Mouse (Mus musculus): ENCODE measurements around the gene Dynlt1c. TPM values are rescaled to one million over a fixed set of nuclear protein-coding genes. Genes with fewer than 3 reads are reported as not detected.
"Not testable (repeated sequence)": the region's sequence is repeated elsewhere in the genome, so short reads cannot be mapped to it uniquely, and the experiment has no call there.

The Dynlt1c gene
- total and polyA plus RNA-seq, 2 experiments: 1.1 to 3.8 TPM

DNA sequence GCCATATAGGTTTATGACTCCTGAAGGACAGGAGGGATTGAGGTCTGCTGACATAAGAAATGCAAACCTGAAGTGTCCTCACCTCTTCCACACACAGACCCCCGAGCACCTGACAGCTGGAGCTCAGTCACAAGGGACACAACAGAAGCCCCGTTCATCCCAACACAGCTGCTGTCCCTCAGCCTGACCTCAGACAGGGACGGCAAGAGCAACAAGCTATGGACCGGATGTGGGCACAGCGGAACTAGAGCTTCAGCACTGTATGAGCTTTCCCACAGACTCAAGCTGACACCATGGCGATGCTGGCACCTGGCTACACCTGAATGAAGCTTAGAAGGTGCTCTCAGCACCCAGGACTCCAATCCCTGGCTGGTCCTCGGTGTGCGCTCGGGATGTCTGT is 12.8 kb downstream of the Dynlt1c start:
- DNase-seq (ENCODE audit: extremely low read depth, low read depth, low spot score); H3K36me3 ChIP-seq (ENCODE audit: control insufficient read depth, insufficient read depth, low read length); H3K9ac ChIP-seq (ENCODE audit: low read depth, low read length); H3K4me1 ChIP-seq (ENCODE audit: control insufficient read depth, insufficient read depth, low read length); H3K27me3 ChIP-seq (ENCODE audit: control insufficient read depth, insufficient read depth, low read length); H3K79me2 ChIP-seq (ENCODE audit: control insufficient read depth, insufficient read depth, low read length); H3K4me3 ChIP-seq (ENCODE audit: insufficient read depth, low read depth, low read length); H3K27ac ChIP-seq (replicated peaks; ENCODE audit: insufficient read depth, low read depth, low read length): not testable (repeated sequence)
- WGBS: 89% methylated on average over 6 of the region's 9 CpGs

- H3K36me3 ChIP-seq (ENCODE audit: control insufficient read depth, insufficient read depth, low read length); H3K79me2 ChIP-seq (ENCODE audit: control insufficient read depth, insufficient read depth, low read length); H3K9ac ChIP-seq (ENCODE audit: low read depth, low read length); H3K27me3 ChIP-seq (ENCODE audit: control insufficient read depth, insufficient read depth, low read length); DNase-seq (ENCODE audit: extremely low read depth, low read depth, low spot score); H3K27ac ChIP-seq (replicated peaks; ENCODE audit: insufficient read depth, low read depth, low read length); H3K4me1 ChIP-seq (ENCODE audit: control insufficient read depth, insufficient read depth, low read length); H3K4me3 ChIP-seq (ENCODE audit: insufficient read depth, low read depth, low read length): not testable (repeated sequence)
- WGBS: 95% methylated on average over 9 of the region's 9 CpGs
These were observed 15.3 kb downstream of the Dynlt1c start for GRCm38 (mm10) chr17:6616731-6617130.

DNA sequence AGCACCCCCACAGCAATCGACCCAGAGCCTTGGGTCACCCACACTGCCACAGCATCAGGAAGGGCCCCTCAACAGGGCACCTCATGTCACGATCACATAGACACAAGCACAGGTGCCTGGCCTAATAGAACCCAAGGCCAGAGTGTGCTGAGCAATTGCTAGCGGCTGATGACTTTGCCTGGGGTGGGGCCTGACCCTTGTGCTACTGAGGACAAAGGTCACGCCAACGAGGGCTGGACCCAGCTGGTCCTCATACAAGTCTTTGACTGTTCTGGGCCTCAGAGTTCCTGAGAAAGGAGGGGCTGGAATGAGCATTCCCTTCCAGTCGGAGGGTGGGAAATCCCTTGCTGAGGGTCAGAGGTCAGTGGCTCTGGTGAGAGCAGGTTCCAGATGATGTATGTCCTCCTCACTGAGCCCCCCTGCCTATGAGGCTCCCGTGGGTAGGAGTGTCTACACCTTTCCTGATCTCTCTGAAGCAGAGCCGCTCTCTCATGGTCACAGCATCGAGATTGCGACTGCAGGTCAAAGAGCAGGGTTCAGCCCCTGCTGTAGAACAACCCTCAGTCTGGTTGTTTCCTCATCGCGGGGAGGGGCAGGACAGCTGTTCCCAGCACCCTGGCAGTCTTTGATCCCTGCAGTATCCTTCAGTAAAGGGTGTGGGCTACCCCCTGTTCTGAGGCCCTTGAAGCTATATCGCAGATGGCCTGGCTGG is 16.4 kb downstream of the Dynlt1c start:
- not testable (repeated sequence) for H3K79me2 ChIP-seq (ENCODE audit: control insufficient read depth, insufficient read depth, low read length); H3K36me3 ChIP-seq (ENCODE audit: control insufficient read depth, insufficient read depth, low read length); DNase-seq (ENCODE audit: extremely low read depth, low read depth, low spot score); H3K4me1 ChIP-seq (ENCODE audit: control insufficient read depth, insufficient read depth, low read length); H3K9ac ChIP-seq (ENCODE audit: low read depth, low read length); H3K4me3 ChIP-seq (ENCODE audit: insufficient read depth, low read depth, low read length); H3K27ac ChIP-seq (replicated peaks; ENCODE audit: insufficient read depth, low read depth, low read length); H3K27me3 ChIP-seq (ENCODE audit: control insufficient read depth, insufficient read depth, low read length)
- 32% methylated on average over 9 of the region's 13 CpGs for WGBS

DNA sequence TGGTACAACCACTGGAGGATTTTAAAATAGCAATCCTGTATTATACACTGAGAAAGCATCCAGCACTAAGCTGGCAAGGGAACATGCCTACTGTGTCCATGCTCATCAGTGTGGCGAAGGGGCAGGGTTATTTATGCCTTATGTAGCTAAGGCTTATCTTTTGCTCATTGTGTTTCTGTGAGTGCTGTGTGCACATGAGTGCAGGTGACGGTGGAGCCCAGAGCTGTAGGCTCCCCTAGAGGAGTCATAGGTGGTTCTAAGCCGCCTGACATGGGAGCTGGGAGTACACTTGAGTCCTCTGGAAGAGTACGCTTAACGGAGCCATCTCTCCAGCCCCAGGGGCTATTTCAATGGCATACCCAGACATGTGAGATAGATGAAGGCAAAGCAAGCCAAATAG is 17.8 kb downstream of the Dynlt1c start:
- not testable (repeated sequence) for H3K27ac ChIP-seq (replicated peaks; ENCODE audit: insufficient read depth, low read depth, low read length); H3K4me1 ChIP-seq (ENCODE audit: control insufficient read depth, insufficient read depth, low read length); H3K27me3 ChIP-seq (ENCODE audit: control insufficient read depth, insufficient read depth, low read length); H3K9ac ChIP-seq (ENCODE audit: low read depth, low read length); H3K79me2 ChIP-seq (ENCODE audit: control insufficient read depth, insufficient read depth, low read length); H3K4me3 ChIP-seq (ENCODE audit: insufficient read depth, low read depth, low read length); H3K36me3 ChIP-seq (ENCODE audit: control insufficient read depth, insufficient read depth, low read length); DNase-seq (ENCODE audit: extremely low read depth, low read depth, low spot score)
- WGBS: 95% methylated on average over 5 of the region's 5 CpGs

- H3K27me3 ChIP-seq (ENCODE audit: control insufficient read depth, insufficient read depth, low read length); H3K27ac ChIP-seq (replicated peaks; ENCODE audit: insufficient read depth, low read depth, low read length); H3K79me2 ChIP-seq (ENCODE audit: control insufficient read depth, insufficient read depth, low read length); DNase-seq (ENCODE audit: extremely low read depth, low read depth, low spot score); H3K9ac ChIP-seq (ENCODE audit: low read depth, low read length); H3K4me1 ChIP-seq (ENCODE audit: control insufficient read depth, insufficient read depth, low read length); H3K4me3 ChIP-seq (ENCODE audit: insufficient read depth, low read depth, low read length); H3K36me3 ChIP-seq (ENCODE audit: control insufficient read depth, insufficient read depth, low read length): not testable (repeated sequence)
- 38% methylated on average over 5 of the region's 6 CpGs for WGBS
These were observed 18.6 kb downstream of the Dynlt1c start for GRCm38 (mm10) chr17:6620035-6620434.

GRCm38 (mm10) chr17:6620730-6621451 is 19.4 kb downstream of the Dynlt1c start:
- H3K4me1 ChIP-seq (ENCODE audit: control insufficient read depth, insufficient read depth, low read length); H3K79me2 ChIP-seq (ENCODE audit: control insufficient read depth, insufficient read depth, low read length); H3K36me3 ChIP-seq (ENCODE audit: control insufficient read depth, insufficient read depth, low read length); DNase-seq (ENCODE audit: extremely low read depth, low read depth, low spot score); H3K27me3 ChIP-seq (ENCODE audit: control insufficient read depth, insufficient read depth, low read length); H3K4me3 ChIP-seq (ENCODE audit: insufficient read depth, low read depth, low read length); H3K27ac ChIP-seq (replicated peaks; ENCODE audit: insufficient read depth, low read depth, low read length); H3K9ac ChIP-seq (ENCODE audit: low read depth, low read length): not testable (repeated sequence)
- WGBS: 69% methylated on average over 18 of the region's 20 CpGs

DNA sequence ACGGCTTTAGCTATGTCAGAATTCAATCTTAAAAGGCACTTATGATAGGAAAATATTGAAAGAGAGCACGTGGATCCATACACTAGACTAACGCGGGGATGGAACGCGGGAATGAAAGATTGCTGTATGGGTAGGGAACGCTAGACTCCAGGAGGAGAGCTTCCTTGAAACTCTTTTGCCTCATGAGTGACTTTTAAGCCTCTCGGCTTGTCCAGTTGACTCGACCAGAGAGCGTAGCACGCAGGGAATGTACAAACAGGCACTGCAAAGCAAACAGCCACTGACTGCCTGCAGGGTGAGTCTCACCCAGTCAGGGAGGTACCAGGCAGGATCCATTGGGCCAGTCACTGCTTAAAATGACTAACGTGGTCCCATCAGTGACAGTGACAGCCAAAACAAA is 20.5 kb downstream of the Dynlt1c start:
- not testable (repeated sequence) for H3K36me3 ChIP-seq (ENCODE audit: control insufficient read depth, insufficient read depth, low read length); H3K4me1 ChIP-seq (ENCODE audit: control insufficient read depth, insufficient read depth, low read length); H3K27ac ChIP-seq (replicated peaks; ENCODE audit: insufficient read depth, low read depth, low read length); H3K79me2 ChIP-seq (ENCODE audit: control insufficient read depth, insufficient read depth, low read length); H3K27me3 ChIP-seq (ENCODE audit: control insufficient read depth, insufficient read depth, low read length); H3K9ac ChIP-seq (ENCODE audit: low read depth, low read length); DNase-seq (ENCODE audit: extremely low read depth, low read depth, low spot score); H3K4me3 ChIP-seq (ENCODE audit: insufficient read depth, low read depth, low read length)
- WGBS: 74% methylated on average over 11 of the region's 12 CpGs

- not testable (repeated sequence) for H3K9ac ChIP-seq (ENCODE audit: low read depth, low read length); H3K79me2 ChIP-seq (ENCODE audit: control insufficient read depth, insufficient read depth, low read length); H3K4me1 ChIP-seq (ENCODE audit: control insufficient read depth, insufficient read depth, low read length); H3K27me3 ChIP-seq (ENCODE audit: control insufficient read depth, insufficient read depth, low read length); H3K4me3 ChIP-seq (ENCODE audit: insufficient read depth, low read depth, low read length); H3K36me3 ChIP-seq (ENCODE audit: control insufficient read depth, insufficient read depth, low read length); DNase-seq (ENCODE audit: extremely low read depth, low read depth, low spot score); H3K27ac ChIP-seq (replicated peaks; ENCODE audit: insufficient read depth, low read depth, low read length)
- 50% methylated on average over 1 of the region's 6 CpGs for WGBS
These were observed 23.6 kb downstream of the Dynlt1c start for GRCm38 (mm10) chr17:6624926-6625558.

- not testable (repeated sequence) for H3K27ac ChIP-seq (replicated peaks; ENCODE audit: insufficient read depth, low read depth, low read length); H3K4me3 ChIP-seq (ENCODE audit: insufficient read depth, low read depth, low read length); DNase-seq (ENCODE audit: extremely low read depth, low read depth, low spot score); H3K27me3 ChIP-seq (ENCODE audit: control insufficient read depth, insufficient read depth, low read length); H3K79me2 ChIP-seq (ENCODE audit: control insufficient read depth, insufficient read depth, low read length); H3K4me1 ChIP-seq (ENCODE audit: control insufficient read depth, insufficient read depth, low read length); H3K36me3 ChIP-seq (ENCODE audit: control insufficient read depth, insufficient read depth, low read length); H3K9ac ChIP-seq (ENCODE audit: low read depth, low read length)
- 93% methylated on average over 4 of the region's 4 CpGs for WGBS
These were observed 28.9 kb downstream of the Dynlt1c start for GRCm38 (mm10) chr17:6630398-6630797.
